Mouse (Mus musculus): ENCODE measurements around the gene 9130230L23Rik.

GRCm38 (mm10) chr5:65997813-65998212, 6.3 kb downstream of the 9130230L23Rik start:
- no peak for TF ChIP-seq CTCF (IDR thresholded peaks at IDR 0.05)
- TF ChIP-seq EP300 (IDR thresholded peaks at IDR 0.05) = no peak
